Mouse (Mus musculus): ENCODE data around the gene Clybl. TPM values are rescaled to one million over a fixed set of nuclear protein-coding genes. Genes with fewer than 3 reads are reported as not detected.
A peak's percentile ranks its signal among the peaks of the same experiment; 100 is the strongest.

The Clybl gene
- polyA plus RNA-seq, 1 experiment from 2014 or later, result 20.3 TPM

DNA sequence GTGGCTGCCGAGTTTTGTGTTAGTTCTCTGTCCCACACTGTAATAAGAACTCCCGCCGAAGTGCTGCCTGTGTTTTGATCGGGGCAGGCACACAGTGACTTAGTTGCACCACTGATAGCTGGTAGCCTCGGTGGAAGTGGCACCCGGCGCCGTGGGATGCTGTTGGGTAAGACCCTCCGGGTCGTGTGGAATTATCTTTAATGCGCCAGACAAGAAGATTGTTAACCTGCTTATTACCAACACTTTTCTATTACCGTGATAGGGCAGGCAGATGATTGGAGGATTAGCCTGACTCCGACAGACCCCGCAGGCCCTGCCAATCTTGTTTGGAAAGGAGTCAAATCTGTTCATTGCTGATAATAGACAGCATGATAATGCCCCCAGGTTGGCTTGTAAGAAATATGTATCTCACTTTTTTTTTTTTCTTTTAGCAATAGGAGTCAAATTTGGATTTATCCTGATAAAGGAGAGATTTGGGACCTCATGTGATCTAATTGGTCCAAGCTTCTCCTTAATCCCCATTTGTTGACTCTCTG is 5.2 kb upstream of the Clybl start:
- Histone ChIP-seq H3K4me1 (peaks cover 3% of the 10 kb centered on the region; the same call in 1 of the 2 replicates), H3K9me3 (replicated peaks) (no peaks in the 10 kb centered on the region), H3K4me2 (replicated peaks) (no peak overlapping the region), H3K27me3 (no peaks in the 10 kb centered on the region), H3K27ac (no peak overlapping the region), H3K4me3 (no peak overlapping the region), H3K9ac (no peak overlapping the region), H3K36me3 (no peaks in the 10 kb centered on the region)
- ATAC-seq (ENCODE audit: low FRiP score), result no peak
- WGBS, result 88% methylated on average over 14 of the region's 14 CpGs

GRCm38 (mm10) chr14:122179262-122179661 is 2.2 kb upstream of the Clybl start:
- H3K27me3 ChIP-seq, result no peaks in the 10 kb centered on the region
- peaks cover 7% of the 10 kb centered on the region; the same call in 1 of the 2 replicates for H3K4me1 ChIP-seq
- no peak overlapping the region for H3K4me3 ChIP-seq
- 61% methylated on average over 16 of the region's 16 CpGs for WGBS
- no peak overlapping the region for H3K9ac ChIP-seq
- no peak for ATAC-seq (ENCODE audit: low FRiP score)
- no peaks in the 10 kb centered on the region for H3K36me3 ChIP-seq
- no peaks in the 10 kb centered on the region for H3K9me3 ChIP-seq (replicated peaks)
- H3K4me2 ChIP-seq (replicated peaks), result no peak overlapping the region
- no peak overlapping the region for H3K27ac ChIP-seq

GRCm38 (mm10) chr14:122181815-122182157 is 282 bp downstream of the Clybl start:
- H3K27me3 ChIP-seq, result no peaks in the 10 kb centered on the region
- H3K9ac ChIP-seq, result peak overlapping the region; percentile 67
- no peaks in the 10 kb centered on the region for H3K36me3 ChIP-seq
- H3K9me3 ChIP-seq (replicated peaks), result no peaks in the 10 kb centered on the region
- no peak overlapping the region for H3K27ac ChIP-seq
- peaks cover 7% of the 10 kb centered on the region; the same call in 1 of the 2 replicates for H3K4me1 ChIP-seq
- H3K4me2 ChIP-seq (replicated peaks), result peak overlapping the region; percentile 66
- ATAC-seq (ENCODE audit: low FRiP score), result no peak; the same call in 1 of the 2 replicates
- 1% methylated on average over 12 of the region's 12 CpGs for WGBS
- H3K4me3 ChIP-seq, result peak overlapping the region; percentile 68

DNA sequence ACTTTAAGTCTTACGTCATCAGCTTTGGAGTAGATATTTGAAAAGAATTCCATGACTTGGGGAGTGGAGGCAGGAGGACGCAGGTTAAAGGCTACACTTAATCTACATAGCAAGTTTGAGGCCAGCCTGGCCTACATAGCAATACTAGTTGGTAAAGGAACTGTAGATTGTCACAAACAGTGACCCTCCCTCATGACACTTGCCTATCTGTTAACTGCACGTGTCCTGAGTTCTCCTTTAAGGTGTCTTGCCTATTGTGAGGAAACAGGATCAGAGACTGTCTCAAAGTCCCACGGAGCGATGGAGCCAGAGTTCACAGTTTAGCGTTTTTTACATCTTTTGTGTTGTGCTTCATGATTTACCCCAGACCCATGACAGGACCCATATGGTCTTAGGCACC is 716 bp downstream of the Clybl start:
- H3K4me2 ChIP-seq (replicated peaks), result 0 out of 2 replicates have a peak overlapping the region, but pooled peaks have one; percentile 66
- H3K4me1 ChIP-seq, result peaks cover 7% of the 10 kb centered on the region; the same call in 1 of the 2 replicates
- H3K9ac ChIP-seq, result no peak overlapping the region
- H3K9me3 ChIP-seq (replicated peaks), result no peaks in the 10 kb centered on the region
- ATAC-seq (ENCODE audit: low FRiP score), result no peak
- 0 out of 2 replicates have a peak overlapping the region, but pooled peaks have one; percentile 68 for H3K4me3 ChIP-seq
- H3K27me3 ChIP-seq, result no peaks in the 10 kb centered on the region
- H3K36me3 ChIP-seq, result no peaks in the 10 kb centered on the region
- H3K27ac ChIP-seq, result no peak overlapping the region
- 80% methylated on average over 6 of the region's 6 CpGs for WGBS

GRCm38 (mm10) chr14:122183974-122184373 is 2.5 kb downstream of the Clybl start:
- H3K9ac ChIP-seq, result no peak overlapping the region
- H3K4me1 ChIP-seq, result peaks cover 7% of the 10 kb centered on the region; the same call in 1 of the 2 replicates
- no peaks in the 10 kb centered on the region for H3K36me3 ChIP-seq
- no peaks in the 10 kb centered on the region for H3K9me3 ChIP-seq (replicated peaks)
- whole genome bisulfite sequencing, result 86% methylated on average over 11 of the region's 11 CpGs
- no peaks in the 10 kb centered on the region for H3K27me3 ChIP-seq
- no peak for ATAC-seq (ENCODE audit: low FRiP score)
- no peak overlapping the region for H3K27ac ChIP-seq
- no peak overlapping the region for H3K4me3 ChIP-seq
- no peak overlapping the region for H3K4me2 ChIP-seq (replicated peaks)

DNA sequence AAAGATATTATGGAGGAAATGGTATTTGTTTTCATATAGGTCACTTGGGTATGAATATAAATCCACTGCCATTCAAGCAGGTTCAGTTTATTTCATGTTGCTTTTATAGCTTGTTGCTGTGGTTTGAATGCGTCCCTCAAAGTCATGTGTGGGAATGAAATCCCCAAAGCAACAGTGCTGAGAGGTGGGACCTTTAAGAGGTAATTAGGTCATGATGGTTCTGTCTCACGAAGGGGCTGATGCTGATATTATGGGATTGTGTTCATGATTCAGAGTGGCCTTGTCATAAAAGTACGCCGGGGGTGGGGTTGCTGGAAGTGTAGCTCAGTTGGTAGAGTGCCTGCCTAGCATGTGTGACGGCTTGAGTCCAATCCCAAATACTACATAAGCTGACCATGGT is 6.7 kb downstream of the Clybl start:
- WGBS, result 85% methylated on average over 5 of the region's 5 CpGs
- Histone ChIP-seq H3K4me2 (replicated peaks) (no peak overlapping the region), H3K36me3 (no peaks in the 10 kb centered on the region), H3K27ac (no peak overlapping the region), H3K9me3 (replicated peaks) (no peaks in the 10 kb centered on the region), H3K9ac (no peak overlapping the region), H3K4me3 (no peak overlapping the region), H3K4me1 (no peaks in the 10 kb centered on the region), H3K27me3 (no peaks in the 10 kb centered on the region)
- ATAC-seq (ENCODE audit: low FRiP score), result no peak

GRCm38 (mm10) chr14:122189901-122190300 is 8.4 kb downstream of the Clybl start:
- H3K9ac ChIP-seq, result no peak overlapping the region
- H3K4me2 ChIP-seq (replicated peaks), result no peak overlapping the region
- no peaks in the 10 kb centered on the region for H3K9me3 ChIP-seq (replicated peaks)
- H3K27me3 ChIP-seq, result no peaks in the 10 kb centered on the region
- H3K36me3 ChIP-seq, result no peaks in the 10 kb centered on the region
- ATAC-seq (ENCODE audit: low FRiP score), result no peak
- 78% methylated on average over 5 of the region's 5 CpGs for WGBS
- H3K4me1 ChIP-seq, result no peaks in the 10 kb centered on the region
- no peak overlapping the region for H3K4me3 ChIP-seq
- no peak overlapping the region for H3K27ac ChIP-seq

DNA sequence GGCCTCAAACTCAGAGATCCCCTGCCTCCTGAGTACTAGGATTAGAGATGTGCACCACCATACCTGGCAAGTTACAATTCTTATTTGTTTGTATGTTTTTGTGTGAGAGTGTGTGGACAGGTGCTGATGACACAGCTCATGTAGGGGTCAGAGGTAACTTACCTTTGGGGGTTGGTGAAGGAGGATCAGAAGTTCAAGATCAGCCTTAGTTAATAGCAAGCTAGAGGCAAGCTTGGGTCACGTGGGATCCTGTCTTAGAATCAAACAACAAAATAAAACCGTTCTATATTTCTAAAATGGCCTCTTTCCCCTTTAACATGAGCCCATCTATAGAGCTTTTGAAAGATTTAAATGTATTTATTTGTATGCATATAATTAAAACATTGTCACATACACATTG is 9.0 kb downstream of the Clybl start:
- no peaks in the 10 kb centered on the region for H3K9me3 ChIP-seq (replicated peaks)
- H3K27ac ChIP-seq, result no peak overlapping the region
- no peak for ATAC-seq (ENCODE audit: low FRiP score)
- H3K4me2 ChIP-seq (replicated peaks), result no peak overlapping the region
- 34% methylated on average over 2 of the region's 2 CpGs for WGBS
- H3K9ac ChIP-seq, result no peak overlapping the region
- no peaks in the 10 kb centered on the region for H3K4me1 ChIP-seq
- no peaks in the 10 kb centered on the region for H3K36me3 ChIP-seq
- H3K4me3 ChIP-seq, result no peak overlapping the region
- no peaks in the 10 kb centered on the region for H3K27me3 ChIP-seq

DNA sequence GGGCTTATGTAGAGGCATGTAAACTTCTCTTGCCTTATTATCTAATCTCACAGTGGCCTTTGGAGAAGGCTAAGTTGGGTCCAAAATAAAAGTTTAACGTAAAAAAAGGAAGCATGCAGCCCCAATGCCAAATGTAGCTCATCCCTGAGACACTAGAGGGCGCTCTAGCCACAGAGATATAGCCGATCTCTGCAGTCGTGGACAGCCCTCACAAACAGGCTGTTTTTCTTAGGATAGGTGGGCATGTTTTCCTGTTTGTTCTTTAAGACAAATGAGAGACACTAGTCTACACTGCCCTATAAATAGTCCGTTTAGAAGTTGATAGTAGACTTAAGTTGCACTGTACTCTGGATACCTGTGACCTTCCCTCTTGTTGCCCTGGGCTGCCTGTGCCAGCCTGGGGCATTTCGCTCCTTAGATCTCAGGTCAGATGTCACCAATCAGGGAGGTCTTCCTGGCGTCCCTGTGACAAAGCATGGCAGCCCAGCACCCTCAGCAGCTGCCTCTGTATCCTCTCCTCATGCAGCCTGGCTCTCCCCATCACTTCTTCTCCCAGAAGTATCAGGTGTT is 9.5 kb downstream of the Clybl start:
- Histone ChIP-seq H3K4me2 (replicated peaks) (no peak overlapping the region), H3K27me3 (no peaks in the 10 kb centered on the region), H3K4me1 (no peaks in the 10 kb centered on the region), H3K4me3 (no peak overlapping the region), H3K27ac (no peak overlapping the region), H3K9ac (no peak overlapping the region), H3K9me3 (replicated peaks) (no peaks in the 10 kb centered on the region), H3K36me3 (no peaks in the 10 kb centered on the region)
- 16% methylated on average over 7 of the region's 7 CpGs for WGBS
- ATAC-seq (ENCODE audit: low FRiP score), result peak; percentile 76

DNA sequence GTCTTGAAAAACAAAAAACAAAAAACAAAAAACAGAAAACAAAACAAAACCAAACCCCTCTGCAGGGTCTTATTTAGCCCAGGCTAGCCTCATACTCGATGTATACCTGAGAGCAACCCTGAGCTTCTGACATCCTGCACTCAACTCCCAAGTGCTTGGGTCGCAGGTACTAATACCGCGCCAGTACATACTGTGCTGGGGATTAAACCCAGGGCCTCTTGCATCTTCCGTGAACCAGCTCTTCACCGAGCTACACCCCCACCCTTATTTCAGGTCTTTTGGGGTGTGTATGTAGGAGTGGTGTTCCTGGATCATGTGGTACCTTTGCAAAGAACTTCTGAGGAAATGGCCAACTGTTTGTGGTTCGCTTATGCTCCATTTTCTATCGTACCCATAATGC is 13.1 kb downstream of the Clybl start:
- ATAC-seq (ENCODE audit: low FRiP score), result no peak
- Histone ChIP-seq H3K9me3 (replicated peaks) (no peaks in the 10 kb centered on the region), H3K4me2 (replicated peaks) (no peak overlapping the region), H3K27ac (no peak overlapping the region), H3K9ac (no peak overlapping the region), H3K4me3 (no peak overlapping the region), H3K36me3 (no peaks in the 10 kb centered on the region), H3K4me1 (no peaks in the 10 kb centered on the region), H3K27me3 (no peaks in the 10 kb centered on the region)
- 95% methylated on average over 8 of the region's 8 CpGs for WGBS

- Histone ChIP-seq H3K27ac (no peak overlapping the region), H3K27me3 (no peaks in the 10 kb centered on the region)
- ATAC-seq (ENCODE audit: low FRiP score), result no peak
Measured at GRCm38 (mm10) chr14:122196851-122197250, 15.3 kb downstream of the Clybl start.

DNA sequence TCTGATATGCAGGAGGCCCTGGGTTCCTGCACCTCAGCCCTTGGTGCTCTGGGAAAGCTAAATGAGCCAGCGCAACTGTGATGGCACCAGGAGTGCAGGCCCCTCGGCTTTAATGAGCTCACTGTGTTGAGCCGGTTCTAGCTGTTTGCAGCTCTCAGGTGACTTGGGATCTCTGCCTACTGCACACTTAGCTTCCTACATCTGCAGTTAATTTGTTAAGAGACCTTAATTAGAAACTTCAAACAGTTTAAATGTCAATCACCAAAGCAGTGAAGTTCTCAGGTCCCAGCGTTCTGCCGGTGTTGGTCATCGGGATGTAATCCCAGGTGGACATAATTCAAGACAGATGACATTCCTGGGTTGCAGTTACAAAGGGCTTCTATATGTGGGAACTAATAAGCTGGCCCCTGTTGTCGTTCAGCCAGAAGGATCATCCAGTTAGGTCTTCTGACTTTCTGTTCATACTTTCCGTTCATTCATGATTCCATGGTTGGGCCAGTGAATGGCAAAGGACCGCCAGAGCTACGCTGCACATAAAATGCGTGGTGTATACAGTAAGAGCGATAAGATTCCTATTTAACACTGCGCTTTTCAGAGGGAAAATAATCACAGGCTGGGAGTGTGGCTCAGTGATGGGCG is 18.9 kb downstream of the Clybl start:
- Histone ChIP-seq H3K27me3 (no peaks in the 10 kb centered on the region), H3K9me3 (replicated peaks) (no peaks in the 10 kb centered on the region), H3K4me1 (no peaks in the 10 kb centered on the region), H3K36me3 (no peaks in the 10 kb centered on the region), H3K4me3 (no peak overlapping the region), H3K9ac (no peak overlapping the region), H3K4me2 (replicated peaks) (no peak overlapping the region; the same call in 1 of the 2 replicates), H3K27ac (no peak overlapping the region)
- WGBS, result 66% methylated on average over 14 of the region's 14 CpGs
- ATAC-seq (ENCODE audit: low FRiP score), result no peak

More at GRCm38 (mm10) chr14:122196851-122197250, 15.3 kb downstream of the Clybl start:
- no peak overlapping the region for H3K4me2 ChIP-seq (replicated peaks)
- WGBS, result 81% methylated on average over 6 of the region's 6 CpGs
- H3K4me3 ChIP-seq, result no peak overlapping the region
- H3K4me1 ChIP-seq, result no peaks in the 10 kb centered on the region
- H3K36me3 ChIP-seq, result no peaks in the 10 kb centered on the region
- H3K9me3 ChIP-seq (replicated peaks), result no peaks in the 10 kb centered on the region
- no peak overlapping the region for H3K9ac ChIP-seq

- no peaks in the 10 kb centered on the region for H3K4me1 ChIP-seq
- H3K4me3 ChIP-seq, result no peak overlapping the region
- no peaks in the 10 kb centered on the region for H3K36me3 ChIP-seq
- H3K27ac ChIP-seq, result no peak overlapping the region
- ATAC-seq (ENCODE audit: low FRiP score), result no peak
- no peak overlapping the region for H3K4me2 ChIP-seq (replicated peaks)
- no peak overlapping the region for H3K9ac ChIP-seq
- WGBS, result 85% methylated on average over 5 of the region's 5 CpGs
- no peaks in the 10 kb centered on the region for H3K27me3 ChIP-seq
- no peaks in the 10 kb centered on the region for H3K9me3 ChIP-seq (replicated peaks)
Measured at GRCm38 (mm10) chr14:122209177-122209576, 27.7 kb downstream of the Clybl start.

Measured in hindbrain, embryonic 12.5 days (tissue).